Mouse (Mus musculus): ENCODE measurements around the gene Gorasp1. TPM values are rescaled to one million over a fixed set of nuclear protein-coding genes. Genes with fewer than 3 reads are reported as not detected.

The Gorasp1 gene
- 10.5 TPM for polyA plus RNA-seq (2012; fragmentation: generic; extraction: Trizol)

DNA sequence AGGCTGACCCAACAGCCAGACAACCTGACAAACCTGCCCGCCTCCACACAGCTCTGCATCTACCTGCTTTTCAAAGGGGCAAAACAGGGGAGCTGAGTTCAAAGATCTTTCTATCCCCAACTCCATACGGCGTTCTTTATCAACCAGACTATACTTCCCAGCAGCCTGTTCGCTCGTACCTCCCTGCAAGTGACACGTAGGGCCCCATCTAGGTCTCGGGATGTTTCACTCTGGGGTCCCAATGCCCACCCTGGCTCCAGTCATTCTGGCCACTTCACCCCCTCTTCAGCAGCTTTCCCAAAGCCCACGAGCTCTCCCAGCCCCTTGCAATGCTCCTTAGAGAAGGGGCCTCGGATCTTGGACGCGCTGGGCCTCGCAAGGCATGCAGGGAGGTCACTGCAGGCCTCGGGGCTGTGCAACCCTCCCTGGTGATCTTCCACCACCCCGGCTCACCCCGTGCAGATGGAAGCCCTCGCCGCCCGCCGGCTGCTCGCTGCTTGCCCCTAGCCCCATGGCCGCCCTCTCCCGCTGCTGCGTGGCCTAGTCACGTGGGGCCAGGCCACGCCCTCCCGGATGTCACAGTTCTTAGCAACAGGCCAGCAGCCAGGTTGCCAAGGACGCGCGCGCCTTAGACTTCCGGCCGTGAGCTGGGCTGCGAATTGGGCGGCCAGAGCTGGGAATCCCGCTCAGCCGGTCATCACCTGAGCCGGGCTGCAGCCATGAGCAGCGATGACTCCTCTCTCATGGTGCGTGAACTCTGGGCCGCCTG is at the start of gene Gorasp1, which contains the start of gene Ttc21a:
Gorasp1 (minus strand) TSS at position 561 of the 769 bp plus-strand sequence.
Ttc21a (plus strand) TSS at position 602 of the 769 bp plus-strand sequence.
- Histone ChIP-seq H3K79me2 (ENCODE audit: control insufficient read depth, insufficient read depth) (peaks cover 10% of the 10 kb centered on the region), H3K27me3 (ENCODE audit: control insufficient read depth, insufficient read depth, insufficient read length) (no peaks in the 10 kb centered on the region), H3ac (ENCODE audit: control insufficient read depth, insufficient read length) (peak within 1 kb of the TSS; percentile 51), H3K4me2 (ENCODE audit: low read depth) (peak within 1 kb of the TSS; percentile 72), H3K36me3 (ENCODE audit: control insufficient read depth, insufficient read depth) (no peaks in the 10 kb centered on the region), H3K4me3 (peak within 1 kb of the TSS; percentile 59)
- no peak for TF ChIP-seq REST (IDR thresholded peaks at IDR 0.05; ENCODE audit: insufficient read depth, insufficient read length)
- no peak for TF ChIP-seq MAX (IDR thresholded peaks at IDR 0.05; ENCODE audit: low read depth)
- TF ChIP-seq MYOG (IDR thresholded peaks at IDR 0.05; ENCODE audit: control insufficient read depth in 1 of 3, insufficient read depth in 1 of 3, insufficient read length in 2 of 3, low read depth in 2 of 3) = peak in 1 of 3 experiments; percentile 17
- TF ChIP-seq USF1 (IDR thresholded peaks at IDR 0.05; ENCODE audit: low read depth) = peak; percentile 97
- peak; percentile 99 for TF ChIP-seq POLR2A (IDR thresholded peaks at IDR 0.05; ENCODE audit: insufficient read length, low read depth)
- TF ChIP-seq TCF12 (IDR thresholded peaks at IDR 0.05; ENCODE audit: insufficient read depth, poor library complexity, severe bottlenecking) = no peak
- peak; percentile 94 for TF ChIP-seq POLR2AphosphoS2 (IDR thresholded peaks at IDR 0.05; ENCODE audit: insufficient read length, low read depth)
- no peak for TF ChIP-seq CEBPB (IDR thresholded peaks at IDR 0.05; ENCODE audit: insufficient read depth, poor library complexity, severe bottlenecking)
- no peak for TF ChIP-seq MYOD1 (IDR thresholded peaks at IDR 0.05; ENCODE audit: control insufficient read depth in 1 of 3, insufficient read length in 2 of 3, low read depth in 2 of 3)
- TF ChIP-seq SRF (IDR thresholded peaks at IDR 0.05; ENCODE audit: control insufficient read depth, insufficient read length, low read depth) = no peak
- no peak for TF ChIP-seq E2F4 (IDR thresholded peaks at IDR 0.05; ENCODE audit: insufficient read depth)
- no peak for TF ChIP-seq TCF3 (IDR thresholded peaks at IDR 0.05; ENCODE audit: insufficient read length, low read depth)

- Histone ChIP-seq H3K79me2 (ENCODE audit: control insufficient read depth, insufficient read depth) (no peaks in the 10 kb centered on the region), H3K4me2 (ENCODE audit: low read depth) (no peak overlapping the region), H3ac (ENCODE audit: control insufficient read depth, insufficient read length) (no peak overlapping the region), H3K36me3 (ENCODE audit: control insufficient read depth, insufficient read depth) (no peaks in the 10 kb centered on the region), H3K27me3 (ENCODE audit: control insufficient read depth, insufficient read depth, insufficient read length) (no peaks in the 10 kb centered on the region), H3K4me3 (no peak overlapping the region)
- no peak for TF ChIP-seq SRF (IDR thresholded peaks at IDR 0.05; ENCODE audit: control insufficient read depth, insufficient read length, low read depth)
- TF ChIP-seq TCF12 (IDR thresholded peaks at IDR 0.05; ENCODE audit: insufficient read depth, poor library complexity, severe bottlenecking) = no peak
- no peak for TF ChIP-seq POLR2AphosphoS2 (IDR thresholded peaks at IDR 0.05; ENCODE audit: insufficient read length, low read depth)
- TF ChIP-seq TCF3 (IDR thresholded peaks at IDR 0.05; ENCODE audit: insufficient read length, low read depth) = no peak
- TF ChIP-seq E2F4 (IDR thresholded peaks at IDR 0.05; ENCODE audit: insufficient read depth) = no peak
- no peak for TF ChIP-seq MYOD1 (IDR thresholded peaks at IDR 0.05; ENCODE audit: control insufficient read depth in 1 of 3, insufficient read length in 2 of 3, low read depth in 2 of 3)
- no peak for TF ChIP-seq REST (IDR thresholded peaks at IDR 0.05; ENCODE audit: insufficient read depth, insufficient read length)
- TF ChIP-seq USF1 (IDR thresholded peaks at IDR 0.05; ENCODE audit: low read depth) = no peak
- no peak for TF ChIP-seq CEBPB (IDR thresholded peaks at IDR 0.05; ENCODE audit: insufficient read depth, poor library complexity, severe bottlenecking)
- TF ChIP-seq POLR2A (IDR thresholded peaks at IDR 0.05; ENCODE audit: insufficient read length, low read depth) = no peak
- TF ChIP-seq MAX (IDR thresholded peaks at IDR 0.05; ENCODE audit: low read depth) = no peak
- TF ChIP-seq MYOG (IDR thresholded peaks at IDR 0.05; ENCODE audit: control insufficient read depth in 1 of 3, insufficient read depth in 1 of 3, insufficient read length in 2 of 3, low read depth in 2 of 3) = no peak
Observed at GRCm38 (mm10) chr9:119985881-119986574, 48.7 kb upstream of the Gorasp1 start.

DNA sequence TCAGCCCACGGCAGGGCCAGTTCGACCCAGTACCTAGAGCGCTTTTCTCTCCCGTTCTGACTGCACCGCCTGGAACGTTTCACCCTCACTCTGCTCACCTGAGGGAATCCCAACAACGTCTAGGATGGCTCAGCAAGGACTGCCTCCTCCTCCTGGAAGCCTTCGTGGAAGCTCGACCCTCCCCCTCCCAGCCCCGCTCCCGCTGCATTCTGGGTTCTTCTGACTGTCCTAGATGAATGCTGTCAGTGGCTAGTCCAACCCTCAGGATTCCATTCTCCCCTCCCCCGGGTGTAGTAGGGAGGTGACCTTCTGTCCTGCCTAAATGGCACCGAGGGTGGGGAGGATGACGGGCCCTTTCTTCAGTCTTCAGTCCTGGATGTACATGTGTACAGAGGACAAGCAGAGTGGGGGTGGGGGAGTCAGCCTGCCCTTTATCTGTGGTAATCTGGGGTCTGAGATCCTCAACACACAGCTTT is 47.2 kb upstream of the Gorasp1 start, which contains the start of gene Csrnp1:
Csrnp1 (minus strand) TSS at position 123 of the 476 bp plus-strand sequence.
- TF ChIP-seq SRF (IDR thresholded peaks at IDR 0.05; ENCODE audit: control insufficient read depth, insufficient read length, low read depth) (no peak), MYOD1 (IDR thresholded peaks at IDR 0.05; ENCODE audit: control insufficient read depth in 1 of 3, insufficient read length in 2 of 3, low read depth in 2 of 3) (no peak), POLR2A (IDR thresholded peaks at IDR 0.05; ENCODE audit: insufficient read length, low read depth) (no peak), CEBPB (IDR thresholded peaks at IDR 0.05; ENCODE audit: insufficient read depth, poor library complexity, severe bottlenecking) (no peak)
- Histone ChIP-seq H3K27me3 (ENCODE audit: control insufficient read depth, insufficient read depth, insufficient read length) (no peaks in the 10 kb centered on the region), H3K4me2 (ENCODE audit: low read depth) (peak within 1 kb of the TSS; percentile 100)

GRCm38 (mm10) chr9:119983585-119984535 is 46.5 kb upstream of the Gorasp1 start:
- Histone ChIP-seq H3K4me2 (ENCODE audit: low read depth) (peak overlapping the region; percentile 100), H3K27me3 (ENCODE audit: control insufficient read depth, insufficient read depth, insufficient read length) (no peaks in the 10 kb centered on the region), H3K79me2 (ENCODE audit: control insufficient read depth, insufficient read depth) (peaks cover 21% of the 10 kb centered on the region), H3ac (ENCODE audit: control insufficient read depth, insufficient read length) (peak overlapping the region; percentile 57), H3K4me3 (peak overlapping the region; percentile 54), H3K36me3 (ENCODE audit: control insufficient read depth, insufficient read depth) (no peaks in the 10 kb centered on the region)
- TF ChIP-seq MYOG (IDR thresholded peaks at IDR 0.05; ENCODE audit: control insufficient read depth in 1 of 3, insufficient read depth in 1 of 3, insufficient read length in 2 of 3, low read depth in 2 of 3) = peak in 1 of 3 experiments; percentile 4
- no peak for TF ChIP-seq USF1 (IDR thresholded peaks at IDR 0.05; ENCODE audit: low read depth)
- peak in 1 of 3 experiments; percentile 29 for TF ChIP-seq MYOD1 (IDR thresholded peaks at IDR 0.05; ENCODE audit: control insufficient read depth in 1 of 3, insufficient read length in 2 of 3, low read depth in 2 of 3)
- no peak for TF ChIP-seq SRF (IDR thresholded peaks at IDR 0.05; ENCODE audit: control insufficient read depth, insufficient read length, low read depth)
- TF ChIP-seq CEBPB (IDR thresholded peaks at IDR 0.05; ENCODE audit: insufficient read depth, poor library complexity, severe bottlenecking) = no peak
- TF ChIP-seq TCF3 (IDR thresholded peaks at IDR 0.05; ENCODE audit: insufficient read length, low read depth) = no peak
- TF ChIP-seq POLR2AphosphoS2 (IDR thresholded peaks at IDR 0.05; ENCODE audit: insufficient read length, low read depth) = peak; percentile 92
- no peak for TF ChIP-seq TCF12 (IDR thresholded peaks at IDR 0.05; ENCODE audit: insufficient read depth, poor library complexity, severe bottlenecking)
- no peak for TF ChIP-seq E2F4 (IDR thresholded peaks at IDR 0.05; ENCODE audit: insufficient read depth)
- no peak for TF ChIP-seq REST (IDR thresholded peaks at IDR 0.05; ENCODE audit: insufficient read depth, insufficient read length)
- no peak for TF ChIP-seq MAX (IDR thresholded peaks at IDR 0.05; ENCODE audit: low read depth)
- TF ChIP-seq POLR2A (IDR thresholded peaks at IDR 0.05; ENCODE audit: insufficient read length, low read depth) = peak; percentile 97

More for the DNA sequence above, 47.2 kb upstream of the Gorasp1 start, which contains the start of gene Csrnp1:
- H3K79me2 ChIP-seq (ENCODE audit: control insufficient read depth, insufficient read depth) = peaks cover 14% of the 10 kb centered on the region
- peak within 1 kb of the TSS; percentile 54 for H3K4me3 ChIP-seq
- H3K36me3 ChIP-seq (ENCODE audit: control insufficient read depth, insufficient read depth) = no peaks in the 10 kb centered on the region
- H3ac ChIP-seq (ENCODE audit: control insufficient read depth, insufficient read length) = peak within 1 kb of the TSS; percentile 57
